Mouse (Mus musculus): Measurements from ENCODE around the gene Gzme.
"Not testable (repeated sequence)": the region's sequence is repeated elsewhere in the genome, so short reads cannot be mapped to it uniquely, and the experiment has no call there.

The Gzme gene

DNA sequence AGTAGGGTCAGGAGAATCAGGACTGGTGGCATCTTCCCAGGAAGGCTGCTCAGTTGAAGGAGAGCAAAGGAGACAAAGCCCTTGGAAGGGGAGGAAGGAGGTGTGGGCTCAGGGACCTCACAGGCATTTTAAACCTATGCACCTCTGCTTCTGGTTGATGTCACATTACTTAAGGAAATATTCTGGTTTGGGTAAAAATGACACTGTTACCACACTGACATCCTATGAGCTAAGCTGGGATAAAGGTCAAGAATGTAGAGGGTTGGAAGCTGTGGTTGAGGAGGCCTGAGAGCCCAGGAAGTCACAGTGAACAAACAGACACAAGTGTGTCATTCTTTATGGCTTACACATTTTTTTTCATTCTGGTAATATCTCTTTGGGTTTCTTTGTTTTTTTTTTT lies at the start of gene Gzme:
Gzme (minus strand) TSS at position 101 of the 400 bp plus-strand sequence.
- peak; percentile 11 for DNase-seq (ENCODE audit: low read depth, low spot score)

DNA sequence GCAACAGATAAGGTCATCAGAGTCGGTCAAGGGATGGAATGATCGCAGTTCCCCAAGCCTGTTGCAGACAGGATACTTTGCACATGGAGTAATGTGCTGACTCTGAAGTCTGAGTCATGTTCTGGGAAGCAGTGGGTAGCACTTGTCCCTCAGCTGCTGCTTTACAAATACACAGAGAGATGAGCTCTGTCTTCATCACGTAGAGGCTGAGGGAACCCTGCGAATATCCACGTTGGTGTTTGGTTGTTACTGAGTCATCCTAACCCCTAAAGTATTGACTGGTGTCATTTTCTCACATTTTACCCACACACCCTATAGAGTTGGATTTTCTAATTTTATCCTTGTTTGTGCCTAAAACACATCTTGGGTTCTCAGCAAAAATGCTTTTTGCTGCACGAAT lies 47.6 kb upstream of the Gzme start:
- no peak for DNase-seq (ENCODE audit: low read depth, low spot score)

DNA sequence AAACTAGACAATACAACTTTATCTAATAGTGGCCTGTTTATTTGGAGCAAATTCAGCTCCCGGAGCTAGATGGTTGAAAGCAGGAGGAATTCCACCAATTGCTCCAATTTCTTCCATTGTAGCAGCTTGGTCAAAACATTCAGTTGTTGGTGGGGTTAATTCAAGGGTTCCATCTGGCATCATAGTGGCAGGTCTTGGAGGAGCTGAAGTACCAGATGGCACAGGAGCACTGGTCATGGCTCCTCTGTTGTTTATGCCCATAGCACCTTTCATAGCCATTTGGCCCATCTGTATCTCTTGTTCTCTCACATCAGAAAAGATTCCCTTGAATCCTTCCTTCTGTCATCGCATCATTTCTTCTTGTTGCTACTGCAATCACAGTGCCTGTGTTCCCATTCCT lies 41.7 kb upstream of the Gzme start:
- no peak for DNase-seq (ENCODE audit: low read depth, low spot score)

DNA sequence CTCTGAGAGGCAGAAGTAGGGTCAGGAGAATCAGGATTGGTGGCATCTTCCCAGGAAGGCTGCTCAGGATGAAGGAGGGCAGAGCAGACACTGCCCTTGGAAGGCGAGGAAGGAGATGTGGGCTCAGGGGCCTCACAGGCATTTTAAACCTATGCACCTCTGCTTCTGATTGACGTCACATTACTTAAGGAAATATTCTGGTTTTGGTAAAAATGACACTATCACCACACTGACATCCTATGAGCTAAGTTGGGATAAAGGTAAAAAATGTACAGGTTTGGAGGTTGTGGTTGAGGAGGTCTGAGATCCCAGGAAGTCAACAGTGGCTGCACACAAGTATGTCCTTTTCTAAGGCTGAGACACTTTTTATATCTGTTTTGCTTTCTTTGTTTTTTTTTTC lies 39.1 kb upstream of the Gzme start, which contains the start of gene Gzmg:
Gzmg (minus strand) TSS at position 101 of the 400 bp plus-strand sequence.
- not testable (repeated sequence) for DNase-seq (ENCODE audit: low read depth, low spot score)

DNA sequence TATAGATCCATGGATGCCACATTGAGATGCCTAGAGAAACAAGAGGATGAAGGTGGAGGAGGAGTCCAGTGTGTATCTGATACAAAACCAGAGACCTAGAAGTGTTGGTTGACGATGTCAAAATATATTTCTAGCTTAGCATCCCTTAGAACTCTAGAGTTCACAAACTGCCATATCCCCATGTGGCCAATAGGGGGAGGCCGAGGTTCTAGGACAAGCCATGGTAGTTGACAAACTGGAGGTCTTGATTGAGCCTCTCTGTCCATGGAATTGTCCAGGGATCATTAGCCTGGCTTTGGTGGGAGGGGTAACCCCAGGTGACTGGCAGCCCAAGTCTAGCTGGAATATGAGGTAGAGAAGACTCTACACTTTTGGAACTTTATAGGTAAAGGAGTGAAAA lies 34.9 kb upstream of the Gzme start:
- peak; percentile 2 for DNase-seq (ENCODE audit: low read depth, low spot score)

DNA sequence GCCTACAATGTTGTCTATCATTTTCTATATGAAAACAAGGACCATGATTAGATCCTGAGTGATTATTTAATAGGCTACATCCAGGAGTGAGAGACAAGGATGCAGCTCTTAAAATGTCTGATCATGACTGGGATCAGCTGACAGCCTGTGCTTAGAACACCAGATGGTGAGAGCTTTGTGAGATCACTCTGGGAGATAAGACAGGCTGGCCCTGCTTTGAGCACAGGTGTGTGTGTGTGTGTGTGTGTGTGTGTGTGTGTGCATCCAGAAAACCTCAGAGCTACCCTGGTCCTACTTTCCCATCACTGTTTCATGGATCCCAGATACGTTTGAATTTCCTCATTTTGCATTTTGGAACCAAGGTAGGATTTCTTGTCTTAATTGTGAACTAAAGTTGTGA lies 13.2 kb upstream of the Gzme start:
- DNase-seq (ENCODE audit: low read depth, low spot score), result not testable (repeated sequence)

DNA sequence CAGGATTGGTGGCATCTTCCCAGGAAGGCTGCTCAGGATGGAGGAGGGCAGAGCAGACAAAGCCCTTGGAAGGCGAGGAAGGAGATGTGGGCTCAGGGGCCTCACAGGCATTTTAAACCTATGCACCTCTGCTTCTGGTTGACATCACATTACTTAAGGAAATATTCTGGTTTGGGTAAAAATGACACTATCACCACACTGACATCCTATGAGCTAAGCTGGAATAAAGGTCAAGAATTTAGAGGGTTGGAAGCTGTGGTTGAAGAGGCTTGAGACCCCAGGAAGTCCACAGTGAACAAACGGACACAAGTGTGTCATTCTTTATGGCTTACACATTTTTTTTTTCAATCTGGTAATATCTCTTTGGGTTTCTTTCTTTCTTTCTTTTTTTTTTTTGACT lies 12.1 kb upstream of the Gzme start, which contains the start of gene Gzmd:
Gzmd (minus strand) TSS at position 101 of the 400 bp plus-strand sequence.
- DNase-seq (ENCODE audit: low read depth, low spot score), result not testable (repeated sequence)

DNA sequence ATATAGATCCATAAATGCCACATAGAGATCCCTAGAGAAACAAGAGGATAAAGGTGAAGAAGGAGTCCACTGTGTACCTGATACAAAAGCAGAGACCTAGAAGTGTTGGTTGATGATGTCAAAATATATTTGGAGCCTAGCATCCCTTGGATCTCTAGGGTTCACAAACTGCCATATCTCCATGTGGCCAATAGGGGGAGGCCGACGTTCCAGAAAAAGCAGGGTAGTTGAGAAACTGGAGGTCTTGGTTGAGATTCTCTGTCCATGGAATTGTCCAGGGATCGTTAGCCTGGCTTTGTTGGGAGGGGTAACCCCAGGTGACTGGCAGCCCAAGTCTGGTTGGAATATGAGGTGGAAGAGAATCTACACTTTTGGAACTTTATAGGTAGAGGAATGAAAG lies 7.9 kb upstream of the Gzme start:
- DNase-seq (ENCODE audit: low read depth, low spot score), result no peak

DNA sequence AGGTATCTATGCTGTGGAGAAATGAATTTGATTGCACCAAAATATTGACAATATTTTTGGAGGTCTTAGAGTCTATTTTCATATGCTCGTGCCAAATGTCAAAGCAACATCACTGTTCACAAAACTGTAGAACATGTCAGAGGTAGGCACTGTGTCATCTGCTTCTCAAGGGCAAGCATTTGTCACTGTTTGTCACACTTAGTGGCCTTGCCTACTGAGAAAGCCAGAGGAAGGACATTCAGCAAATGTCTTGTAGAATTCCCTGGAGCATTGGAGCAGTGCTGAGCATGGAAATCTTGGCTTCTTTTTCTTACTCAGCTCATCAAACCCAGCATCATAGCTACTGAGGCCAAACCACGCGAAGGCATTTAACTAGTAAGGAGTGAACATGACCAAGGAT lies 3.1 kb upstream of the Gzme start:
- no peak for DNase-seq (ENCODE audit: low read depth, low spot score)

DNA sequence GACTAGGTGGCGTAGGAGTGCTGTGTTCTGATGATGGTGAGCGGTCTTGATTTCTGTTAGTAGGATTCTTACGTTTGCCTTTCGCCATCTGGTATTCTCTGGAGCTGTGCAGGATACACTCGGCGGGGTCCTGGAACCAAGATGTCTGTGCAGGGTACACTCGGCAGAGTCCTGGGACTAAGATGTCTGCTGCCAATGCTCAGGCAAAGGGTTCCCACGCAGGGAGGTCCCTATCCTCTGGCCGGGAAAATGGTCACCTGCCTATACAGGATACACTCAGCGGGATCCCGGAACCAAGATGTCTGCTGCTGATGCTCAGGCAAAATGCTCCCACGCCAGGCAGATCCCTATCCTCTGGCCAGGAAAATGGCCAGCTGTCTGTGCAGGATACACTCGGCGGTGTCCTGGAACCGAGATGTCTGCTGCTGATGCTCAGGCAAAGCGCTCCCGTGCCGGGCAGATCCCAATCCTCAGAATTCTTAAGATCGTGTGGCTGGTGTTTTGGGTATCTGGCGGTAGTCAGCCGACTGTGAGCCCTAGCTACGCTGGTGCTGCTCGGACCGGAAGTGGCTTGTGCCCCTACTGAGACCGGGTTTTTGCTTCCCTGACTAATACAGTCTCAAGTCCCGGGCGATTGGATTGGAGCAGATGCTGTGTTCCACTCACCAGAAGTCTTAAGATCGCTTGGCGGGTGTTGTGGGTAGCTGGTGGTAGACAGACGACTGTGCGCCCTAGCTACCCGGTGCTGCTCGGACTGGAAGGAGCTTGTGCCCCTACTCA lies 4.7 kb downstream of the Gzme start:
- DNase-seq (ENCODE audit: low read depth, low spot score), result not testable (repeated sequence)

DNA sequence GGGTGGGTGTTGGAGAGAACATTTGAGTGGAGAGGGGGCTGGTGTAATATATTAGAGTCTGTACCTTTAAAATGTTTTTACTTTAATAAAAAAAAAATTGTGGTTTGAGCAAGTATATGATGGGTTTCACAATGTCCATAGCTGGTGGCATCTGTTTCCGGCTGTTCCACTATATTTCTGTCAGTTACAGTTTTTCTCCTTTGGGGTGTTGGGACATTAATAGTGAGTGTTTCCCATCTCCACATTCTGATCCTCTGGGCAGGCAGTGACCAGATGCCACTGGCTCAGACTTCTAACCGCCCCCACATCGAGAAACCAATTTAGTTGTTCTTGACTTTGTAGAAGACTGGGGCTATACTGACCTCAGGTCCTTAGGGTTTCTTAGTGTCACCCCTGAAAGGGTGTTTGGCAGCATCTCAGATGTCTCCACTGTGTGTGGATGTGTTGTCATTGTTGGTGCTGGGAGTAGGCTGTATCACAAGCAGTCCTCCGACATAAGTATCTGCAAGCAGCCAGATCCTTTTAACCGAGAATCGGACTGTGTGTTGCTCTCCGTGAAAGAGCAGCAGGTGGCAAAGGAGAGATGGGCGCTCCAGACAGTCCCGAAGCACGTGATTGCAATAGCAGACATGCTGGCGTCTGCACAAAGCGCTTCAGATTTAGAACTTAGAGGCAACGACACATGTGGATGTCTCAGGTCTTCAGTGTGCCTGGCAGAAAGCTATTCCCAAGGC lies 14.8 kb downstream of the Gzme start:
- no peak for DNase-seq (ENCODE audit: low read depth, low spot score)

DNA sequence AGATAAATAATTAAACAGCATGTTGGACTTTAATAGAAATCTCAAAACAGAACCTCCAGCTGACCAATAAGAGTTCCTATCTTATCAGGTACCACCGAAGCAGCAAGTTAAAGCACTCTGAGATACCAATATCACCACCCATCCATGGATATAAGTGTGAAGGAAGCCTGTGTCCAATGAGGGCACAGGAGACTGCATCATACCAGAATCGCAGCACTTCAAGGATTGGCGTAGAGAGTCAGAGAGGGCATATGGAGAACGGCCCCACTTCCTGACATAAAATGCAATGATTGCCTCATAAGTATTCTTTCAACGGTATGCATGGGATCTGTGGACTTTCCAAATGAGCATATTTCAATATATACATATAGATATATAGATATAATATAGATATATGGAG lies 15.4 kb downstream of the Gzme start:
- no peak for DNase-seq (ENCODE audit: low read depth, low spot score)

DNA sequence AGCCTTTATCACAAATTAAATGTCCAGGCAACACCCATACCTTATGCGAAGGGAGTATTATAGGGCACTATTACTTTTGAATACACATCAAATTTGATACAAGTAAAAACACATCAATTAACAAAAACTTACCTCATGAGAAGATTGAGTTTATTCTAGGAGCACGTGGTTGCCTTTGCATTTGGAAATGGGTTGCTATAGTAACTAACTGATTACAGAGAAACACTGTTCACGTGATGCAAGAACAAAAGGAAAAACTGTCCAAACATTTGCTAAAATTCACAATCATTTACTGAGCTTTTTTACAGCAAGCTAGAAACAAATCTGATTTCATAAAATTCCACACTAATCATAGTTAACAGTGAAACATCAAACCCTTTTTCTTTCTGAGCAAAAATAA lies 17.0 kb downstream of the Gzme start:
- DNase-seq (ENCODE audit: low read depth, low spot score), result no peak

DNA sequence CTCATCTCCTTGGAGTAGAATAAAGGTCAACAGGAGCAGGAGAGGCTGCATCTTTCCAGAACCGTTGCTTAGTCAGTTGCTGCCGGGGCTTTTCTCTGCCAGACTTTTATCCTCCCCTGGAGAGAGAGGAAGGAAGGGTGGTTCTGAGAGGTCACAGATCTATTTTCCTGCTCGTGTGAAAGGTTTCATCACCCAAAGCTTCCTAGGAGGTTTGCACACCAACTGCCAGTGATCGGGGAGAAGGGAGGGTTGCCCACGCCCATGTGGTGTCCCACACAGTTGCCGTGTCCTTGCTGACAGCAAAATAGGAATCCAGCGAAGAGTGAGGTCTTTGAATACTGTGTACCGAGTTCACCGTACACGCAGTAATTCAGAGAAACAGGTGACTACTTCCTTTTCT lies 18.0 kb downstream of the Gzme start, which contains the start of gene Ctsg:
Ctsg (minus strand) TSS at position 189 of the 400 bp plus-strand sequence.
- DNase-seq (ENCODE audit: low read depth, low spot score), result no peak

DNA sequence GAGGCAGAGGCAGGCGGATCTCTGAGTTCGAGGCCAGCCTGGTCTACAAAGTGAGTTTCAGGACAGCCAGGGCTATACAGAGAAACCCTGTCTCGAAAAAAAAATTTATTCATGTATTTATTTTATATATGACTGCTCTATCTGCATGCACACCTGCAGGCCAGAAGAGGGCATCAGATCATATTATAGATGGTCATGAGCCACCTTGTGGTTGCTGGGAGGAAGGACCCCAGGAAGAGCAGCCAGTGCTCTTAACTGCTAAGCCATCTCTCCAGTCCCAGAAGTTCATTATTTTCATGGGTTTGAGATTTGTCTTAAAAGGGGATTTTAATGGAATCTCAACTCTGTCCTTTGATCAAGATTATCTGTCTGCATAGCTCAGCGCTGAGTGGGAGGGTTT lies 21.5 kb downstream of the Gzme start:
- peak; percentile 56 for DNase-seq (ENCODE audit: low read depth, low spot score)

DNA sequence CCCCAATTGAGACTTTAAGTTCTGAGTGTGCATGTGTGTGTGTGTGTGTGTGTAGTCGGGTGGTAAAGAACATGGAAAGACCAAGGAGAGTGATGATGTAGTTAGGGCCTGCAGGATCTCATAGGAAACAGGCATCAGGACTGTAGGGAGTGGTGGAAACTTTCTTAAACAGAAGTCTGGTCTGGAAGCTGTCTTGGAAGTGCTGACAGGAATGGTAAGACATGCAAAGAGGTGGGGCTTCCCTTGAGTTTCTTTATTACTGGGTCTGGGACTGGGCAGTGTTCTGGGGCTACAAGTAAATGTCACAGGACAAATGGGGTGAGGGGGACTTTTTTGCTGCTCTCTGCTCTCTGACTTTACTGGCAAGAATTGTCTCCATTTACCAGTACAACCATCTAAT lies 22.8 kb downstream of the Gzme start:
- no peak for DNase-seq (ENCODE audit: low read depth, low spot score)

DNA sequence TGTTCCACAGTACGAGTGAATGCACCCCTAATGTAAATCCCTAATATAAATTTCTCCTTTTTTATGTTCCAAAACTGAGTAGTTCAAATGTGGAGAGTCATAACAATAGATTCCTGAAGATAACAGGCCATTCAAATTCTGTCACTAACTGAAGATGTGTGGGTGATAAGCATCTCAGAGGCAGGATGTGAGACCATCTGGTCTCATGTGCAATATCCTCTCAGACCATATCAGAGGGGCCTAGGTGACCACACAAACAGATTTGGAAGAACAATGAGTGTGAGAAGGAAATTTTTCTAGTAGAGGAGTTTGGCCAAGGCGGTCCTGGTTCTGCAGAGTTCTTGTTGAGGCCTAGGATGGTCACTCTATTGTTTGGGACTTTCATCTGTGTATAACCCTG lies 27.1 kb downstream of the Gzme start:
- no peak for DNase-seq (ENCODE audit: low read depth, low spot score)

DNA sequence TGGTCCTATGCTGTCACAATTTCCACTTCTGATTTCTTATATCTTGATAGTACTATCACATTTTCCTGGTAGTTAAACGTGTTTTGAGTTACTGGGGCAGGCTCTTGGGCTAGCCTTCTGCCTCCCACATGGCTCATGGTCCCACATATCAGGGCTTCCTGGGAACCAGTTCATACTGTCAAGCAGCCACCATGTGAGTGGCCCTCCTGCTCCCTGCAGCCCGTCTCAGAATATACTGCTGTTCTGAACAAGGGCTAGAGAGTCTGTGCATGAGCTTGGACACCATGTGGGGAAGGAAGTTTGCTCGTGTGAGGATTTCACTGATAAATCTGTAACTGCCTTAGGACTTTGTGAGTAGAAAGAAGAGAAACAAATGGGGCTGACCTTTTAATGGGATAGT lies 33.7 kb downstream of the Gzme start:
- no peak for DNase-seq (ENCODE audit: low read depth, low spot score)

DNA sequence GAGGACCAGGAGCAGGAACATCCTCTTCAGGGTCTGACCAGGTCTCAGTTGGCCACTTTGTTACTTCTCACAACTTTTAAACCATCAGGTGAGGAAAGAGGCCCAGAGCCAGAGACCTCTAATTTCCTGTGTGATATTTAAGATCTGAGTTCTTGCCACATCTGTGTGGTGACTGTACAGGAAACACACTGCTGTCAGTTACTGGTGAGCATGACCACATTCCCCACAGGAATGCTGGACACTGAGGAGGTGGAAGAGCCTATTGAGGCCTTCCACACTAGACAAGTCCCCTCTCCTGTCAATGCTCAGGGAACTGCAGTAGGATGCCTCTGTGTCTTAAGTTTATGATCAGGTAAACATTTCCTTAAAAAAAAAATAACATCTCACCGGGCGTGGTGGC lies 35.3 kb downstream of the Gzme start, which contains the start of gene Mcpt8:
Mcpt8 (minus strand) TSS at position 107 of the 400 bp plus-strand sequence.
- peak; percentile 66 for DNase-seq (ENCODE audit: low read depth, low spot score)

DNA sequence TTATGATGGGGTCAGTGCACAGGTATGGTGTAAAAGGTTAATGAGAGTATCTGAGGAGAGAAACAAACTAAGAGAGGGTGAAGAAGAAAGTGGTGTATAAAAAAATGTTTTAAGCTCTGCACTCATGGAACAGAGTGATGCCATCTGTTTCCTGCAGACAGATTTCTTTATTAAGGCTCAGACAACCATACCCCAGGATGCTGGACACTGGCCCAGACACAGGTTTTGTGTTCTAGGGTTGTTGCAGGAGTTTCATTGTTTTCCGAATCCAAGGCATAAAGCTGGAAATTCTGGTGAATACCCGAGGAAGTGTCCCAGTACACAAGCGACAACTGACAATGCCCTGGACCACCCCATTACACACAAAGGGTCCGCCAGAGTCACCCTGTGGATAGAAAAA lies 38.4 kb downstream of the Gzme start:
- DNase-seq (ENCODE audit: low read depth, low spot score), result no peak
